Mouse (Mus musculus): ENCODE data around the gene Spata18.

Gene Spata18

DNA sequence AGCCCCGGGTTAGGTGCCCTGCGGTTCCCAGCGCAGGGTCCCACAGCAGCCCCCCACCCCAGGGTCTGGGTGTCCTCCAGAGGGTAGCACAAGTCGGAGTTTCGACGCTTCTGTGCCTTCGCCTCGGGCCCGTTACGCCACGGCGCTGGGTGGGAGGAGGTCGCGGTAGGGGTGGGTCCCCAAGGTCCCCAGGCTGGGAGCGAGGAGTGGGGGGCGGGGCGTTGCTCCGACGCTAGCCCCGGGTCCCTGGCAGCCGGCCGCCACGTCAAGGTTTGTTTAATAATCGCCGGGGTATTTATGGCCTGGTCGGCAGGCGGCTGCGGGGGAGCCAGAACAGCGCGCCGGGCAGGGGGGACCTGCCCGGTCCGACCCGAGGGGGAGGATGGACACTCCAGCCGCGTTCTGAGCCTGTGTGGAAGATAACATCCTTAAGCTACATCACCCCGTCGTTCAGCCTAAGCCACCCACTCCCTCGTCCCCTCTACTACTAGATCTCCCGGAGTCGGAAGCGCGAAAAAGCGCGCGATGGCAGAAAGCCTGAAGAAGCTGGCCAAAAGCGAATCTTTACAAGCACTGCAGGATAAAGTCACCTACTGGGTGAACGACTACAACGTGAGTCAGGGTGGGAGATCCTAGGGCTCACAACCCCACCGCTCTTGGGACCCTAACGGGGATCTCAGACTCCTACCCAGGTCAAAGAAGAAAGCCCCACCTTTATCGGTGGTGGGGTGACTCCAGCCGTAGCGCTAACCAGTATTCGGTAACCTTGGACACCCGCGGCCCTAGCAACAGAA, at the start of gene Spata18:
Spata18 (plus strand) TSS at position 319 of the 794 bp plus-strand sequence.
- DNase-seq = peak; percentile 30 to 42

- no peak for DNase-seq
Observed at GRCm38 (mm10) chr5:73602865-73603264, 48.3 kb upstream of the Spata18 start.

- DNase-seq = no peak
Observed at GRCm38 (mm10) chr5:73604542-73604941, 46.6 kb upstream of the Spata18 start.

- DNase-seq = no peak
Observed at GRCm38 (mm10) chr5:73604964-73605363, 46.2 kb upstream of the Spata18 start.

- no peak for DNase-seq
Observed at GRCm38 (mm10) chr5:73611071-73611470, 40.1 kb upstream of the Spata18 start.

- DNase-seq = no peak
Observed at GRCm38 (mm10) chr5:73613296-73613695, 37.9 kb upstream of the Spata18 start.

DNA sequence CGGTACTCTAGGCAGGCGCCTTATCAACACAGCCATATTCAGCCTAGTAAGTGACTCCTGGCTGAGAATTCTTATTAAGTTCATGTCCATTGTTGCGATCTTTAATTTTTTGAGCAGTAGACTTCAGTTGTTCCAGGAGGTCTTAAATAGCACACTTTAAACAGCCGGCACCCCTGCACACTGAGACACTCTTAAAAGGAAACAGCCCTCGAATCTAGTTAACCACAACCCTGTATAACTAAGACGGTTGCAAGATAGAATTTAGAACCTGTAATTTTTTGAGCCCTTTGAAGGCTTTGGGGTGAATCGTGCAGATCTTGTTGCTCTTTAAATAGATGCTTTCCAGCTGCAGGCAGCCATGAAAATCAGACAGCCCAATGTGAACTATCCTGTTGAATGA, 36.0 kb upstream of the Spata18 start:
- DNase-seq = no peak

- no peak for DNase-seq
Observed at GRCm38 (mm10) chr5:73618969-73619368, 32.2 kb upstream of the Spata18 start.

- no peak for DNase-seq
Observed at GRCm38 (mm10) chr5:73625505-73625904, 25.7 kb upstream of the Spata18 start.

DNA sequence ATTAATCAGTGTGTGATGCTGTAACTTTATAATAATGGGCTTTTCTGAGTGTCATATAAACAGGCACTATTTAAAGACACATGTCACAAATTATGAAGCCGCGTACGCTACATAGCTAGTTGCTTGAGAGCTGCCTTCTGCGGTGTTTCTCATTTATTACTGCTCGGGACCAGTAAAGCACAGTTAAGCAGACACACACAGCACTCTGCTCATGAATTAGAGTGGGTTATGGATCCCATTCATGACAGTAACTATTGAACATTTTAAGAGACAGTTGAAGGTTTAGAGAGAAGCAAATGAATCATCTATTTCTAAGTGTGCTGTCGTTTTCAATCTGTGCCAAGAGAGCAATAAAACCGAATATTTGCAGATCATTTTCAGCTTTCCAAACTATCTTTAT, 24.3 kb upstream of the Spata18 start:
- DNase-seq = no peak

DNA sequence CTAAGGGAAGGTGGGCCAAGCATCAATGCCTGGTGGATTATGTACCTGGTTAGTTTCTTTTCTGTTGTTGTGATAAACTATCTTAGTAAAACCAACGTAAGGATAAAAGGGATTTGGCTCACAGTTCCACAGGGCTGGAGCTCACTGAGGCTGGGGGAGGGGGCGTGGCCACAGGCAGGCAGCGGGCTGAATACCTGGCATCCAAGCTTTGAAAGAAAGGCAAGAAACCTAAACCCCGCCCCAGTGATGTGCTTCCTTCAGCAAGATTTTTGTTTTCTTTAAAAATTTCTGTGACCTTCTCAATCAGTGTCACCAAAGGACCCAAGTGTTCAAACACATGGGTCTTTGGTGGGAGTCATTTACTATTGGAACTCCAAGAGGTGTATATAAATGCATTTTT, 23.6 kb upstream of the Spata18 start:
- no peak for DNase-seq

DNA sequence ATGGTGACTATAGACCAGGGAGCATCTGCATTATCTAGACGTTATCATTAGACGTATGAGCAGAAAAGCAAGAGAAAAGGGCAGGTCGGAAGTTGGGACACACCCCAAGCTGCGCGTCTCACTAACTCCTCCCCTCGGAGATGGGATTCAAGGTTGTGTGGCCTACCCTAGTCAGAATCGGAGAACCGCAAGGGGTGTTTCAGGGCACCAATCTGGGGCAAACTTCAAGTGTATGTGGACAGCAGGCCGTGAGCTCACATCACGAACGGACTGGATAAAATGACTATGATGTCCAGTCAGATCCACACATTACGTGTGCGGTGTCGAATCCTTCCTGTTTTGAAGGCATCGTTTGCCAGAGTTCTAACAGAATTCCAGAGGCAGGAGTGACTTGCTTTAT, 23.2 kb upstream of the Spata18 start:
- no peak for DNase-seq

DNA sequence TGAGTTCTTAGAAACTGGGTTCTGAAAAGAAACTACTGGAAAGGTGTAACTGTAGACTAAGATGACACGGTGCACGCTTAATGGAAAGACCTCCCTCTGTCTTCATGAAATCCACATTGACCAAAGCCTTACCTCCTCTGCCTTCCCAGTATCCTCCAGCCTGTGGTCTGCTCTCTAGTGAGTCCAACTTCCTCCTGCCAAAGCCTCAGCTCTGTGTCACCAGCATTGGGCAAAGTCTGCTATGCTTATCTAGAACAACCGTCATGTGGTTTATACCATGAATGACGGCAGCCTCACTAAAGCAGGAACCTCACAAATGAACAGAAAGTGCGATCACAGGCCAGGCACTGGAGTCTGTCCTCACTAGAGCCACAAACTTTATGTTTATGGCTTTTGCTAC, 21.0 kb upstream of the Spata18 start:
- DNase-seq = peak in 1 of 2 experiments; percentile 6

DNA sequence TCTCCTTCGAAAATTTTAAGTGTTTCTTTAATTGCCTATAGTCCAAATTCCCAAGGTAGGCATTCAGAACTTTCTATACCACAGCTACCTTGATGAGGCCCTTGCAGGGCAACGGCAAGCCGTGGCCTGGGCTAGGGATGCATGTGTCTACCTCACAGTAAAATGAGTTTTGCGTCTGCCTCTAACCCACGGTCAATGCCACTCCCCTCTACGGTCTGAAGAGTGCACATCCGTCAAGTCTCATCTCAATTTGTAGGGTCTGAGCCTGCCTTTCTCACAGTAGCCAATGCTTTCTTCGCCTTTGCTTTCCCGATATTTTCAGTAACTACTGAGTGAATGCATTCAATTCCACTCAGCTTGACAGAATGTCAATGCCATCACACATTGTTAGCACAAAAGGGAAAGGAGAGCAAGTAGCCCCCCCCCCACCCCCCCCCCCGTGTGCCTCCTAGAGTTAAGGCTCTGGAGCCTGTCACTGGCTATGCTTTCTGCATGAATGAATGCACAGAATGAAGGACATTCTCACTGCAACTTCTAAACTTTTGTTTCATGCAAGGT, 20.1 kb upstream of the Spata18 start:
- no peak for DNase-seq

DNA sequence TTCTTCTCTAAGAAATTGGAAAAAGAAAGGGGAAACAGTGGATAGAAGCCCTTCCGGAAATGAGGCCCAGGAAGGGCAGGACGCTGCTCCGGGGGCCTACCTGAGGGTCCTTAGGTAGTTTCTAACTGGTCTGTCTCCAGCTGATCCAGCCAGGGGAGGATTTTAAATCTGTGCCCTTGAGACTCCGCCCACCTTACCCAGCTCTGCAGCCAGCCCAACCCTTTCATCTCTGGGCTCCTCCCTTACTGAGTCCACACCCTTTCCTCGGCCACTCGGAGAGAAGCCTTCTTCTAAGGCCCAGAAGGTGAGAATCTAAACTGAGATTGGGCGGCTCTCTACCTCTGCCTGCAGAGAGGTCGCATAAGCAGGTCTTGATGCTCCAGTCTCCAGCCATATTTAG, 18.9 kb upstream of the Spata18 start, which contains the start of gene Lrrc66:
Lrrc66 (minus strand) TSS at position 236 of the 400 bp plus-strand sequence.
- no peak for DNase-seq

GRCm38 (mm10) chr5:73633141-73633540, 18.0 kb upstream of the Spata18 start:
- peak; percentile 55 to 69 for DNase-seq

- DNase-seq = no peak
Observed at GRCm38 (mm10) chr5:73637337-73638107, 13.7 kb upstream of the Spata18 start.

GRCm38 (mm10) chr5:73641058-73641457, 10.1 kb upstream of the Spata18 start:
- DNase-seq = no peak

GRCm38 (mm10) chr5:73642091-73642490, 9.1 kb upstream of the Spata18 start:
- peak in 1 of 2 experiments; percentile 38 for DNase-seq

GRCm38 (mm10) chr5:73647261-73647900, 3.8 kb upstream of the Spata18 start, which contains the start of gene Sgcb:
TSS of gene Sgcb (minus strand) at chr5:73647790.
- peak; percentile 88 to 90 for DNase-seq

DNA sequence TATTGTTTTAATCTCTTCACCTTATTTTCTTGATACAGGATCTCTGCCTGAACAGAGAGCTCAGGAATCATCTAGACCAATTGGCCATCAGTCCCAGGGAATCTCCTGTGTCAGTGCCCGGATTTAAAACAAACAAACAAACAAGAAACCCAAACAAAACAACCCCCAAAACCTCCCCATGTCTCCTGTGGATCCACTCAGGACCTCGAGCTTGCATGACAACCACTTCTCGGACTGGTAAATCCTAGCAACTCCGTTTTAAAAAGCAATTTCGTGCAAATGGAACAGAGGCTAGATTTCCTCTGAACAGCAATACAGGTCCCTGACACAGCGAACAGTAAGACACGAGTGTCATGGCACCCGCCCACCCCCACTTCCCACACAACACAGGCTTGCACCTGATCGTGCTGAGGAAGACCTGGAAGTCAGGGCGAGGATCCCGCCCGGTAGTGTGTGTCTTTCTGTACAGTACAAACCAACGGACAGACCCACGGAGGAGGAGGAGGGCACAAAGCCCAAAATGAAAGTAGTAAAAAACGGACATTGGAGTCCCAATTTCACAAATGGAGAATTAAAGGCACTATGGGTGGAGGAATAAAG, 714 bp upstream of the Spata18 start:
- peak in 1 of 2 experiments; percentile 13 for DNase-seq

DNA sequence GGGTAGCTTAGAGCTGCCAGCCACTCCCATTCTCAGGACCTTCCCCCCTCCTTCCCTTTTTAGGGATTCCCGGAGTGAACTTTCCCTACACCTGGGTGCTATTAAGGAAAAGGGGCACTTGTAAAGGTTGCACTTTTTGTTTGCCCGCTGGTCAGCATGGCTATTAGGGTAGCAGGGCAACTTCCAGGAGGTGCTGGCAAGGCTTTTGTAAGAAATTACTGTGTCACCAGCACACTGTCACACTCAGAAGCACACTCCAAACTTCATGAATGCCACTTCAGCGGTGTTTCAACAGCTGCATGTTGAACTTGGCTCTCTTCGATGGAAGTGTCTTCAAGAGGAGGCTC, 649 bp downstream of the Spata18 start:
- DNase-seq = peak; percentile 10 to 35

DNA sequence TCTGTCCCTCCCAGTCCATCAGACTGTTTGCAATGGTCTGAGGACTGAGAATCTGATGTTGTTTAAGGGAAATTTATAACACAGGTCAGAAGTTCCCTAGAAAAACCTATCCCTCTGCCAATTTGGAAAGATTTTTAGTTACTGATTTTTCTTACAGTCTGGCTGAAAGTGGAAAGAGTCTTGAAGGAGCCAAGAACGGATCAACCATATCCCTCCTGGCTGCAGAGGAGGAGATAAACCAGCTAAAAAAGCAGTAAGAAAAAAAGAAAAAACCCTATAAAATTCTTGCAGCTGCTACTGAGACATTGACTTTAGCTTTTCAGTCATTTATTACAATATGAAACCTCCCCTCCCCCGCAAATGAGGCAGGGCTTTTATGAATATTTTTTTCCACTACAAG, 15.5 kb downstream of the Spata18 start:
- DNase-seq = no peak

Data from lung, postnatal 4 days (tissue).